Mouse (Mus musculus) neural tube, embryonic 12.5 days (tissue): Measurements from ENCODE around the gene Sh2d1a. TPM values are rescaled to one million over a fixed set of nuclear protein-coding genes. Genes with fewer than 3 reads are reported as not detected.

ENCODE experiments used
- ATAC-seq: fragments of 200-750 bp; cut with Nextera tagmentation; 2 replicates; pipeline ENCODE4 v1.8.0; 2017; ENCODE audit warnings: low read depth, mild to moderate bottlenecking, moderate TSS enrichment, moderate library complexity; ENCODE audit not compliant: low FRiP score
- H3K27ac ChIP-seq: fragments of 300-500 bp; sonication (generic); 2 replicates; pipeline ENCODE4 v1.5.1; 2016
- H3K27me3 ChIP-seq: fragments of 300-500 bp; sonication (generic); replicated peaks from 2 replicates; pipeline ENCODE4 v1.6.1; 2016; ENCODE audit warnings: mild to moderate bottlenecking
- H3K36me3 ChIP-seq: fragments of 300-500 bp; sonication (generic); 2 replicates; pipeline ENCODE4 v1.6.1; 2016; ENCODE audit warnings: mild to moderate bottlenecking
- H3K4me1 ChIP-seq: fragments of 300-500 bp; sonication (generic); 2 replicates; pipeline ENCODE4 v1.6.1; 2016
- H3K4me2 ChIP-seq: fragments of 300-500 bp; sonication (generic); replicated peaks from 2 replicates; pipeline ENCODE4 v1.6.1; 2016; ENCODE audit warnings: mild to moderate bottlenecking
- H3K4me3 ChIP-seq: fragments of 300-500 bp; sonication (generic); 2 replicates; pipeline ENCODE4 v1.5.1; 2016
- H3K9ac ChIP-seq: fragments of 300-500 bp; sonication (generic); 2 replicates; pipeline ENCODE4 v1.6.1; 2016; ENCODE audit warnings: mild to moderate bottlenecking
- H3K9me3 ChIP-seq: fragments of 300-500 bp; sonication (generic); 2 replicates; pipeline ENCODE4 v1.6.1; 2016; ENCODE audit warnings: mild to moderate bottlenecking
- WGBS: fragments of 180-500 bp; shearing (Covaris S2); methylation state at CpG from one replicate; pipeline ENCODE4 v1.1.7; 2016; 5-methylcytosine and 5-hydroxymethylcytosine counted together
- polyA plus RNA-seq: library from polyadenylated mRNA; unstranded; fragments of >200 nt; fragmentation: Nextera tagmentation; extraction: Ambion mirVana; gene quantifications from 2 replicates; pipeline ENCODE4 v1.2.1, GENCODE M21; 2016

Gene Sh2d1a
- polyA plus RNA-seq, 1 experiment from 2014 or later: 0.53 TPM

DNA sequence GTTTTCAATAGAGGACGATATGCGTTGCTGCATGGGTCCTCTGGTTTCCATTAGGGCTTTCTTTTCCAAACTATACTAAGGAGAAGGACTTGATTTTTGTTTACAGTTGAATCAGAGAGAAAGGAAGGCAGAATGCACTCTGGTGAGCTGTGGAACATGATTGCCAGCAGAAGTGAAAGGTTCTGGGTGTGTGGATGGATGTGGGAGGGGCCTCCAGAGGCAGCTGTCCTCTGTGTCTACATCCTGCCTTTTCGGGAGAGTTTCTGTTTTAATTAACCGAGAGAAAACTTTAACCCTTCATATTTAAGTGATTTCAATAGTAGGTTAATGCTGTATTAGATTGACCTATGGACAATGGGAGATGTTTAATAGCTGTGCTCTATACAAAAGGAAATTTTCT is 46.3 kb downstream of the Sh2d1a start:
- no peak overlapping the region for H3K27ac ChIP-seq
- no peaks in the 10 kb centered on the region for H3K27me3 ChIP-seq
- no peak overlapping the region for H3K9ac ChIP-seq
- no peak for ATAC-seq
- H3K4me3 ChIP-seq: no peak overlapping the region
- H3K4me1 ChIP-seq: no peaks in the 10 kb centered on the region
- no peaks in the 10 kb centered on the region for H3K9me3 ChIP-seq
- H3K36me3 ChIP-seq: no peaks in the 10 kb centered on the region
- 75% methylated on average over 4 of the region's 4 CpGs for WGBS
- no peak overlapping the region for H3K4me2 ChIP-seq

DNA sequence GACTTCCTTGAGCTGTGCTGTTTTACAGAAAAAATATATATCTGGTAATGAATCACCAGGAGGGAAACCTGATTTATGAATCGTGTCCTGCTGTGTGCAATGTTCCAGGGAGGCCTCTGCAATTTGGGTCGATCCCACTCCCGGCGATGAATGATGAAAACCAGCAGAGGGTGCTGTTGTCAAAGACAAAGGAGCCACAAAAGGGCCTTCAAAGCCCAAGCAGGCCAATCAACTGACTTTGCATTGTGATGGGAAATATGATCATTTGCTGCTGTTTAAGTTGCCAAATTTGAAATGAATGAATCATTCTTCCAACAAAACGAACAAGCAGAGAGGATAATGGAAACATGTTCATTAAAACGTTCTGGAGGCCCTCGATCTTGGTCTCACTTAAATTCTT is 55.0 kb downstream of the Sh2d1a start:
- Histone ChIP-seq H3K27ac (no peak overlapping the region), H3K4me1 (no peaks in the 10 kb centered on the region), H3K36me3 (no peaks in the 10 kb centered on the region), H3K9me3 (no peaks in the 10 kb centered on the region), H3K4me2 (no peak overlapping the region), H3K9ac (no peak overlapping the region), H3K4me3 (no peak overlapping the region), H3K27me3 (no peaks in the 10 kb centered on the region)
- ATAC-seq: no peak
- WGBS: 24% methylated on average over 7 of the region's 7 CpGs

DNA sequence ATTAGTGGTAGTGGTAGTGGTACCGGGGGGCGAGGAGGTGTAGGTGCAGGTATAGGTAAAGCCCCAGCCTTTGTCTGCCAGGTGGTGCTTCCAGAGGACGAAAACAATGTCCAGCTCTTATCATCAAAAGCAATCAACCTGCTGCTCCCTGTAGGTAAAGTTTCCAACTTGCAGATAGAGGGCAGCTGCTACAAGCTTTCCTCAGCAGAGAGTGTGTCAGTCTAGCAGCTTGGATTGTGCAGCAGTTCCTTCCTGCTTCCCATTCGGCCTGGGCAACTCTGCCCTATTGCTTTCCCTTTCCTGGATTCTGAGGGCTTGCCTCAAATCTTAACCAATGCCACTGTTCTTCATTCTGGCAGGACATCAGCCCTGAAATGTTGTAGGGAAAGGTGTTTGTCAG is 56.4 kb downstream of the Sh2d1a start:
- WGBS: 78% methylated on average over 4 of the region's 4 CpGs
- no peak overlapping the region for H3K4me2 ChIP-seq
- no peak overlapping the region for H3K9ac ChIP-seq
- H3K27me3 ChIP-seq: no peaks in the 10 kb centered on the region
- H3K9me3 ChIP-seq: no peaks in the 10 kb centered on the region
- H3K4me3 ChIP-seq: no peak overlapping the region
- ATAC-seq: no peak
- H3K27ac ChIP-seq: no peak overlapping the region
- no peaks in the 10 kb centered on the region for H3K4me1 ChIP-seq
- no peaks in the 10 kb centered on the region for H3K36me3 ChIP-seq

Other genes starting within 250 kb of the Sh2d1a start
- not detected in 2 replicates for gene Tex13c2, start 12.8 kb upstream of the Sh2d1a start, polyA plus RNA-seq